Mouse (Mus musculus): ENCODE results near the gene Ptpn22. TPM values are rescaled to one million over a fixed set of nuclear protein-coding genes. Genes with fewer than 3 reads are reported as not detected.

Ptpn22 gene
- polyA plus RNA-seq, 2 experiments = 1.3 to 1.5 TPM

DNA sequence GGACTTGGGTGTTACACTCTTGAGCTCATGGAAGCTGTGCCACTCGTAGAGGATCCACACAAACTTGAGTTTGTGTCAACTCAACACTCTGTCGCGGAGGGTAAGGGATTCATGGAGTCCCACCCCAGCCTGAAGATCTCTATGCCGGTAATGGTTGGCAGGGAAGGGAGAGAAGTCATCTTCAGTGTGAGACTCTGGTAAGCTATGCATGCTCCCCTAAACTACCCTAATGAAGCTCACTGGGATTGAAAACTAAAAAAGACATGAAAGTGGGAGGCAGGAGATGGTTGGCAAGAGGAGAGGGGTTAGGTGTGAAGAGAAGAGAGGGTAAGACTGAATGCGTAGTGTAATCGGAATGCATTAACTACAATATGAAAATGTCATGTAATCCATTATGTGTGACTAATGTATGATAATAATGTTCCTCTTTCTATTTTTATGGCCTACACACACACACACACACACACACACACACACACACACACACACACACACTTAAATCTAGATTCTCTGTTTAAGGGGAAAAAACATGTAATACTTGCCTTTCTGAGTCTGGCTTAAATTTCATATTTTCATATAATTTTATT lies 1.5 kb upstream of the Ptpn22 start:
- H3K27me3 ChIP-seq (ENCODE audit: control insufficient read depth, insufficient read depth, low read length) = no peaks in the 10 kb centered on the region
- TF ChIP-seq CTCF (IDR thresholded peaks at IDR 0.05; ENCODE audit: low read depth) (no peak), EP300 (IDR thresholded peaks at IDR 0.05; ENCODE audit: low read depth) (no peak)
- no peak overlapping the region for H3K4me3 ChIP-seq (ENCODE audit: insufficient read depth in 1 of 2, low read depth in 2 of 2, low read length in 2 of 2)
- no peaks in the 10 kb centered on the region for H3K36me3 ChIP-seq (replicated peaks; ENCODE audit: control insufficient read depth, insufficient read depth, low read depth)
- no peak for ATAC-seq (ENCODE audit: insufficient read depth)
- no peak for DNase-seq (ENCODE audit: low read depth in 3 of 3, low spot score in 3 of 3)
- no peaks in the 10 kb centered on the region for H3K9me3 ChIP-seq (ENCODE audit: control insufficient read depth, low read length)
- H3K9ac ChIP-seq (replicated peaks) = no peak overlapping the region
- no peak overlapping the region for H3K4me2 ChIP-seq (ENCODE audit: low read depth)
- 78% methylated on average over 6 of the region's 6 CpGs for WGBS (ENCODE audit: insufficient replicate concordance)
- peaks cover 0 to 4% of the 10 kb centered on the region in 2 experiments; a peak in 1 of 4 replicates for H3K4me1 ChIP-seq (replicated peaks; ENCODE audit: control insufficient read depth in 2 of 2, insufficient read depth in 2 of 2, low read length in 1 of 2)
- H3K27ac ChIP-seq = no peak overlapping the region

DNA sequence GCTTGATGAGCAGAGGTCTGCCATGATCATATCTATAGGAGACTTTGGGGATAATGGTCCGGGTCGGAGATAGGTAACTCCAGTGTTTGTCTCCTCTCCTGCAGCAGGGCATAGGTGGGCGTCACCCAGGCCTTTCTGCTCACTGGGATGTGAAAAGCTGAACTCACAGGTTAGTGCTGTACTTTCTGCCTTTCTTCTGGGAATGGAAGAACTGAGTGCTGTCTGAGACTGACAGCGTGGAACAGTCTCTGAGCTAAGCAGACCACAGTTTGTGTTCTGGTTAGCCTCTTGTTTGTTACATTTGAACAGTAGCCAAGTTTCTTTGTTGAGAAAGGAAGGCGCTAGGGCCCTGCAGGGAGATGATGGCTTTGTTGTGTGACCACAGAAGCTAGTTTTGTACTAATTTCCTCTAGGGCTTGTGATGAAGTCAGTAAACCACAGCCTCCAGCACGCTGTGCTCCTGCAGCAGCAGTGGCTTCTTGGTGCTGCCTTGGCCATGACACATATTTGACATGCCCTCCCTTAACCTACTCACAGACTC lies 326 bp downstream of the Ptpn22 start:
- DNase-seq (ENCODE audit: low read depth in 3 of 3, low spot score in 3 of 3) (no peak), ATAC-seq (ENCODE audit: insufficient read depth) (0 out of 2 replicates have a peak, but pooled peaks have one; percentile 13)
- TF ChIP-seq CTCF (IDR thresholded peaks at IDR 0.05; ENCODE audit: low read depth) (no peak), EP300 (IDR thresholded peaks at IDR 0.05; ENCODE audit: low read depth) (no peak)
- WGBS (ENCODE audit: insufficient replicate concordance) = 16% methylated on average over 6 of the region's 6 CpGs
- no peak overlapping the region for H3K9ac ChIP-seq (replicated peaks)
- peaks cover 0 to 4% of the 10 kb centered on the region in 2 experiments; a peak in 1 of 4 replicates for H3K4me1 ChIP-seq (replicated peaks; ENCODE audit: control insufficient read depth in 2 of 2, insufficient read depth in 2 of 2, low read length in 1 of 2)
- no peaks in the 10 kb centered on the region for H3K36me3 ChIP-seq (replicated peaks; ENCODE audit: control insufficient read depth, insufficient read depth, low read depth)
- H3K4me3 ChIP-seq (ENCODE audit: insufficient read depth in 1 of 2, low read depth in 2 of 2, low read length in 2 of 2) = 0 out of 4 replicates have a peak overlapping the region, but pooled peaks of 1 of the 2 experiments have one; percentile 5
- H3K4me2 ChIP-seq (ENCODE audit: low read depth) = peak overlapping the region; percentile 38
- H3K27me3 ChIP-seq (ENCODE audit: control insufficient read depth, insufficient read depth, low read length) = no peaks in the 10 kb centered on the region
- no peak overlapping the region for H3K27ac ChIP-seq
- no peaks in the 10 kb centered on the region for H3K9me3 ChIP-seq (ENCODE audit: control insufficient read depth, low read length)

DNA sequence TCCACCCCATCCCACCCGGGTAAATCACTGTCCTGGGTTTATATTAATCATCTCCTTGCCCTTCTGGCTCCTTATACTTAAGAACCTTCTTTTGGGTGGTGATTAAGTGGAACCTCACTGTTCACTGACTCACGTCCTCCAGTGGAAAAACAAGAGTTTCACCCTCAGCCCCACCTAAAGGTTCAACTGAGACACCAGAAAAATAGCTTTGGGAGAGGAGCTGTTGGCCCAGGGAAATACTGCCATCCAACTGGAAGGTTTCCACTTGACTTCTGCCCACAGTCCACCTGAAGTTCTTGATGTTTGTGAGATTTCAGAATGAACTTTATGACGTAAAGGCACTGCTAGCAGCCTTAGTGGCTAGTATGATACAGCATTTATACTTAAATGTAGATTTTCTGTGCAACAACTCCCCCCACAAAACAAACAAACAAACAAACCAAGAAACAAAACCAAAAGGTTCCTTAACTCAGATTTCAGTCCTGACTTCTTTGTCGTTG lies 3.2 kb downstream of the Ptpn22 start:
- DNase-seq (ENCODE audit: low read depth in 3 of 3, low spot score in 3 of 3) (no peak), ATAC-seq (ENCODE audit: insufficient read depth) (no peak)
- Histone ChIP-seq H3K9ac (replicated peaks) (no peak overlapping the region), H3K36me3 (replicated peaks; ENCODE audit: control insufficient read depth, insufficient read depth, low read depth) (no peaks in the 10 kb centered on the region), H3K4me1 (replicated peaks; ENCODE audit: control insufficient read depth in 2 of 2, insufficient read depth in 2 of 2, low read length in 1 of 2) (peaks cover 0 to 4% of the 10 kb centered on the region in 2 experiments; a peak in 1 of 4 replicates), H3K4me3 (ENCODE audit: insufficient read depth in 1 of 2, low read depth in 2 of 2, low read length in 2 of 2) (no peak overlapping the region), H3K9me3 (ENCODE audit: control insufficient read depth, low read length) (no peaks in the 10 kb centered on the region), H3K27ac (no peak overlapping the region), H3K4me2 (ENCODE audit: low read depth) (no peak overlapping the region), H3K27me3 (ENCODE audit: control insufficient read depth, insufficient read depth, low read length) (no peaks in the 10 kb centered on the region)
- TF ChIP-seq EP300 (IDR thresholded peaks at IDR 0.05; ENCODE audit: low read depth) (no peak), CTCF (IDR thresholded peaks at IDR 0.05; ENCODE audit: low read depth) (no peak)
- WGBS (ENCODE audit: insufficient replicate concordance) = 66% methylated on average over 4 of the region's 4 CpGs

GRCm38 (mm10) chr3:103864200-103864599 lies 4.6 kb downstream of the Ptpn22 start:
- no peaks in the 10 kb centered on the region for H3K4me1 ChIP-seq (replicated peaks; ENCODE audit: control insufficient read depth in 2 of 2, insufficient read depth in 2 of 2, low read length in 1 of 2)
- no peak overlapping the region for H3K9ac ChIP-seq (replicated peaks)
- DNase-seq (ENCODE audit: low read depth in 3 of 3, low spot score in 3 of 3) = no peak
- no peaks in the 10 kb centered on the region for H3K36me3 ChIP-seq (replicated peaks; ENCODE audit: control insufficient read depth, insufficient read depth, low read depth)
- no peak overlapping the region for H3K4me2 ChIP-seq (ENCODE audit: low read depth)
- ATAC-seq (ENCODE audit: insufficient read depth) = no peak
- H3K4me3 ChIP-seq (ENCODE audit: insufficient read depth in 1 of 2, low read depth in 2 of 2, low read length in 2 of 2) = no peak overlapping the region
- no peaks in the 10 kb centered on the region for H3K27me3 ChIP-seq (ENCODE audit: control insufficient read depth, insufficient read depth, low read length)
- no peaks in the 10 kb centered on the region for H3K9me3 ChIP-seq (ENCODE audit: control insufficient read depth, low read length)
- no peak overlapping the region for H3K27ac ChIP-seq
- TF ChIP-seq CTCF (IDR thresholded peaks at IDR 0.05; ENCODE audit: low read depth) (no peak), EP300 (IDR thresholded peaks at IDR 0.05; ENCODE audit: low read depth) (no peak)
- 74% methylated on average over 6 of the region's 6 CpGs for WGBS (ENCODE audit: insufficient replicate concordance)

GRCm38 (mm10) chr3:103867424-103867971 lies 7.9 kb downstream of the Ptpn22 start:
- ATAC-seq (ENCODE audit: insufficient read depth) (no peak), DNase-seq (ENCODE audit: low read depth in 3 of 3, low spot score in 3 of 3) (no peak)
- no peak overlapping the region for H3K27ac ChIP-seq
- TF ChIP-seq CTCF (IDR thresholded peaks at IDR 0.05; ENCODE audit: low read depth) = no peak
- TF ChIP-seq EP300 (IDR thresholded peaks at IDR 0.05; ENCODE audit: low read depth) = no peak
- no peaks in the 10 kb centered on the region for H3K27me3 ChIP-seq (ENCODE audit: control insufficient read depth, insufficient read depth, low read length)
- 75% methylated on average over 5 of the region's 5 CpGs for WGBS (ENCODE audit: insufficient replicate concordance)
- H3K4me1 ChIP-seq (replicated peaks; ENCODE audit: control insufficient read depth in 2 of 2, insufficient read depth in 2 of 2, low read length in 1 of 2) = no peaks in the 10 kb centered on the region
- H3K9me3 ChIP-seq (ENCODE audit: control insufficient read depth, low read length) = no peaks in the 10 kb centered on the region
- no peak overlapping the region for H3K9ac ChIP-seq (replicated peaks)
- no peak overlapping the region for H3K4me3 ChIP-seq (ENCODE audit: insufficient read depth in 1 of 2, low read depth in 2 of 2, low read length in 2 of 2)
- no peak overlapping the region for H3K4me2 ChIP-seq (ENCODE audit: low read depth)
- H3K36me3 ChIP-seq (replicated peaks; ENCODE audit: control insufficient read depth, insufficient read depth, low read depth) = no peaks in the 10 kb centered on the region
